Mouse (Mus musculus) brain, embryonic 14.5 days (tissue): ENCODE data around the gene Gkn2.

Experiments used
- CTCF ChIP-seq: fragments of 200-500 bp; IDR thresholded peaks from 2 replicates; pipeline ENCODE4 v1.5.1; 2012; ENCODE audit warnings: inconsistent platforms, mild to moderate bottlenecking, moderate library complexity, borderline replicate concordance; ENCODE audit not compliant: insufficient read depth, insufficient read length; ENCODE audit errors: extremely low read depth
- POLR2A ChIP-seq: fragments of 200-500 bp; IDR thresholded peaks from 2 replicates; pipeline ENCODE4 v1.6.1; 2012; ENCODE audit warnings: mild to moderate bottlenecking, inconsistent platforms, borderline replicate concordance; ENCODE audit not compliant: poor library complexity, insufficient read depth, insufficient read length, severe bottlenecking; ENCODE audit errors: extremely low read depth

DNA sequence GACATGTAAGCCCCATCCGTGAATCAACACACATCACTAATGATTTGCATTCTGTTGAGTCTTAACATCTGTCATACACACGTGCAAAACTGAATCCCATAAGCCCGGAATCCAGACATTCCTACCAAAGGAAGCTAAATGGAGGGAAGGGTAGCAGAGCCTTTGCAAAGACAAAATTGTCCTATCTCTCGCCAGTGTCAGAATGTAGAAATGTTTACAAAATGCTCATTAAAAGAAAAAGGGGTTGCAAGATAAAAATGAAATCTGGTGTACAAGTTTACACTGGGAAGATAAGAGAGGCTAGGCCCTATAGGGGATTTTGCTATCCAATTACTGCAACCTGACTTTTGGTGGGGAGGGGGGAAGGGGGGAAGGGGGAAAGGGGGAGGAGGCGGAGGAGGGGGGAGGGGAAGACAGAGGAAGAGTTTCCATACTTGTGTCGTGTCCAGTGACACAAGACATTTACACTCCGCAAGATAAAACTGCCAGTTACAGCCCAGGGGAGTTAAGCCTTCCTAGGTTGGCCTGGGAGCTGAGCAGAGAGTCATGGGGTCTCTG lies 55.4 kb downstream of the Gkn2 start, which contains the start of gene Bmp10:
- TF ChIP-seq POLR2A (no peak), CTCF (no peak)
